Mouse (Mus musculus) CH12.LX (cell line): ENCODE measurements around the gene Cacna2d4. TPM values are rescaled to one million over a fixed set of nuclear protein-coding genes. Genes with fewer than 3 reads are reported as not detected.

Experiments
- DNase-seq: peaks from one replicate; pipeline ENCODE4 v3.0.0-alpha.2; 2013; ENCODE audit errors: extremely low read depth
- H3K27ac ChIP-seq: 2 replicates; pipeline ENCODE4 v1.5.1; 2012; ENCODE audit warnings: low read depth, mild to moderate bottlenecking, control low read depth, moderate library complexity; ENCODE audit not compliant: insufficient read depth
- H3K27me3 ChIP-seq: replicated peaks from 2 replicates; pipeline ENCODE3; 2012; ENCODE audit warnings: inconsistent platforms
- H3K36me3 ChIP-seq, 2 experiments: replicated peaks in 1 of 2; 2 replicates each; pipeline versions ENCODE3 to v1.6.1; 2012; ENCODE audit warnings: inconsistent platforms in 1 of 2, low read length in 1 of 2, mild to moderate bottlenecking in 1 of 2, mixed read lengths in 1 of 2, moderate library complexity in 1 of 2; ENCODE audit not compliant: control insufficient read depth in 1 of 2, insufficient read depth in 1 of 2
- H3K4me1 ChIP-seq, 2 experiments: 2 replicates each; pipeline ENCODE4 v1.6.1; 2012; ENCODE audit warnings: inconsistent platforms in 1 of 2, moderate library complexity in 1 of 2; ENCODE audit not compliant: insufficient read depth in 2 of 2, control insufficient read depth in 1 of 2
- H3K4me2 ChIP-seq: 2 replicates; pipeline ENCODE4 v1.6.1; 2012; ENCODE audit warnings: low read depth, mild to moderate bottlenecking, control low read depth; ENCODE audit not compliant: poor library complexity, insufficient read depth, severe bottlenecking
- H3K4me3 ChIP-seq, 3 experiments: fragments of 150-350 bp in 1 of 3; sonication (generic) in 1 of 3; replicated peaks in 1 of 3; 2 replicates each; pipeline versions ENCODE3 to v1.5.1; 2011 to 2012; ENCODE audit warnings: low read depth in 2 of 3, low read length in 2 of 3, mild to moderate bottlenecking in 2 of 3, moderate library complexity in 2 of 3, control low read depth in 1 of 3, improper control_type of control experiment in 1 of 3, inconsistent platforms in 1 of 3, mixed read lengths in 1 of 3; ENCODE audit not compliant: poor library complexity in 1 of 3
- H3K79me2 ChIP-seq: replicated peaks from 2 replicates; pipeline ENCODE4 v1.6.1; 2012; ENCODE audit warnings: mild to moderate bottlenecking, moderate library complexity; ENCODE audit not compliant: control insufficient read depth, poor library complexity, insufficient read depth, severe bottlenecking; ENCODE audit errors: extremely low read depth
- H3K9ac ChIP-seq: 2 replicates; pipeline ENCODE4 v1.6.1; 2012; ENCODE audit warnings: low read depth, mild to moderate bottlenecking, control low read depth, moderate library complexity; ENCODE audit not compliant: insufficient read depth
- H3K9me3 ChIP-seq: replicated peaks from 2 replicates; pipeline ENCODE3; 2012; ENCODE audit warnings: low read length, inconsistent platforms, mixed read lengths
- BHLHE40 ChIP-seq: IDR thresholded peaks from 2 replicates; pipeline ENCODE4 v1.6.1; 2011; ENCODE audit warnings: mild to moderate bottlenecking, low read depth, low read length, improper control_type of control experiment
- CTCF ChIP-seq, 2 experiments: IDR thresholded peaks in 1 of 2; conservative IDR thresholded peaks in 1 of 2; 2 replicates each; pipeline ENCODE4 v1.5.1; 2011 to 2012; ENCODE audit warnings: low read depth in 2 of 2, low read length in 2 of 2, improper control_type of control experiment in 1 of 2, inconsistent platforms in 1 of 2, mild to moderate bottlenecking in 1 of 2, moderate library complexity in 1 of 2
- E2F4 ChIP-seq: IDR thresholded peaks from 2 replicates; pipeline ENCODE4 v1.6.1; 2011; ENCODE audit warnings: low read depth, low read length, improper control_type of control experiment; ENCODE audit not compliant: insufficient replicate concordance
- ELF1 ChIP-seq: IDR thresholded peaks from 2 replicates; pipeline ENCODE4 v1.6.1; 2014; ENCODE audit warnings: low read depth, mild to moderate bottlenecking, inconsistent platforms, low read length, improper control_type of control experiment
- EP300 ChIP-seq: IDR thresholded peaks from 2 replicates; pipeline ENCODE4 v1.6.1; 2011; ENCODE audit warnings: low read length, improper control_type of control experiment
- IRF4 ChIP-seq: IDR thresholded peaks from 2 replicates; pipeline ENCODE4 v1.6.1; 2014; ENCODE audit warnings: low read depth, mild to moderate bottlenecking, inconsistent platforms, low read length, improper control_type of control experiment
- JUN ChIP-seq: IDR thresholded peaks from 2 replicates; pipeline ENCODE4 v1.6.1; 2011; ENCODE audit warnings: low read depth, mild to moderate bottlenecking, low read length, improper control_type of control experiment, moderate library complexity; ENCODE audit not compliant: insufficient read depth
- JUND ChIP-seq: conservative IDR thresholded peaks from 2 replicates; pipeline ENCODE4 v1.6.1; 2011; ENCODE audit warnings: low read depth, low read length, improper control_type of control experiment
- KAT2A ChIP-seq: IDR thresholded peaks from 2 replicates; pipeline ENCODE4 v1.6.1; 2012; ENCODE audit warnings: low read length, improper control_type of control experiment, inconsistent platforms; ENCODE audit not compliant: insufficient replicate concordance
- MAFK ChIP-seq: IDR thresholded peaks from 2 replicates; pipeline ENCODE4 v1.6.1; 2011; ENCODE audit warnings: low read length, improper control_type of control experiment; ENCODE audit not compliant: insufficient replicate concordance
- MAX ChIP-seq: IDR thresholded peaks from 2 replicates; pipeline ENCODE4 v1.6.1; 2011; ENCODE audit warnings: low read length, improper control_type of control experiment
- MEF2A ChIP-seq: IDR thresholded peaks from 2 replicates; pipeline ENCODE4 v1.6.1; 2014; ENCODE audit warnings: low read depth, mild to moderate bottlenecking, inconsistent platforms, low read length, improper control_type of control experiment, borderline replicate concordance
- MYC ChIP-seq: IDR thresholded peaks from 2 replicates; pipeline ENCODE4 v1.6.1; 2011; ENCODE audit warnings: low read depth, mild to moderate bottlenecking, improper control_type of control experiment, low read length
- POLR2A ChIP-seq: IDR thresholded peaks from 2 replicates; pipeline ENCODE4 v1.6.1; 2011; ENCODE audit warnings: low read depth, mild to moderate bottlenecking, improper control_type of control experiment, low read length
- POLR2AphosphoS2 ChIP-seq: IDR thresholded peaks from 2 replicates; pipeline ENCODE4 v1.6.1; 2011; ENCODE audit warnings: low read depth, low read length, improper control_type of control experiment
- RAD21 ChIP-seq: IDR thresholded peaks from 2 replicates; pipeline ENCODE4 v1.6.1; 2011; ENCODE audit warnings: low read depth, mild to moderate bottlenecking, low read length, improper control_type of control experiment, moderate library complexity
- SMC3 ChIP-seq: IDR thresholded peaks from 2 replicates; pipeline ENCODE4 v1.6.1; 2011; ENCODE audit warnings: low read depth, low read length, improper control_type of control experiment
- UBTF ChIP-seq: IDR thresholded peaks from 2 replicates; pipeline ENCODE4 v1.6.1; 2012; ENCODE audit warnings: low read depth, mild to moderate bottlenecking, inconsistent platforms, low read length, improper control_type of control experiment, moderate library complexity
- USF2 ChIP-seq: conservative IDR thresholded peaks from 2 replicates; pipeline ENCODE4 v1.6.1; 2011; ENCODE audit warnings: low read depth, low read length, improper control_type of control experiment
- ZKSCAN1 ChIP-seq: IDR thresholded peaks from 2 replicates; pipeline ENCODE4 v1.6.1; 2012; ENCODE audit warnings: low read depth, inconsistent platforms, low read length, improper control_type of control experiment, borderline replicate concordance
- ZMIZ1 ChIP-seq: IDR thresholded peaks from 2 replicates; pipeline ENCODE4 v1.6.1; 2012; ENCODE audit warnings: low read depth, mild to moderate bottlenecking, inconsistent platforms, low read length, improper control_type of control experiment
- ZNF384 ChIP-seq: IDR thresholded peaks from 2 replicates; pipeline ENCODE4 v1.6.1; 2012; ENCODE audit warnings: low read depth, low read length, improper control_type of control experiment, inconsistent platforms
- dilution Hi-C: fragments of 300-500 bp; cut with MboI; formaldehyde crosslinking; loops from 2 replicates; pipeline ENCODE4 v1.14.3; 2020; ENCODE audit warnings: low sequenced_read_pairs; ENCODE audit not compliant: extremely low pct_unique_long_range_greater_than_20kb, extremely low pct_ligation_motif_present
- in situ Hi-C: fragments of 300-500 bp; cut with MboI; formaldehyde crosslinking; loops from 3 replicates; pipeline ENCODE4 v1.14.3; 2019; ENCODE audit warnings: low sequenced_read_pairs, low pct_ligation_motif_present, low pct_unique_long_range_greater_than_20kb, mixed read lengths
- polyA plus RNA-seq: library from polyadenylated mRNA; unstranded; fragments of >175 nt; gene quantifications from 2 replicates; pipeline ENCODE4 v1.2.1, GENCODE M21; 2012; ENCODE audit warnings: low read depth; ENCODE audit not compliant: insufficient read length
- total RNA-seq, 2 experiments: library from RNA; depleted of rRNA; stranded (reverse); fragments of 300-350 nt in 1 of 2; fragments of >200 nt in 1 of 2; gene quantifications; 2 replicates each; pipeline ENCODE4 v1.2.3; 2012 to 2014

The Cacna2d4 gene
- total and polyA plus RNA-seq, 3 experiments, result 0.08 to 0.64 (median 0.44) TPM

GRCm38 (mm10) chr6:119200362-119200761 lies 36.0 kb upstream of the Cacna2d4 start:
- DNase-seq, result no peak
- Histone ChIP-seq H3K4me1 (peaks cover 0 to 2% of the 10 kb centered on the region in 2 experiments; a peak in 1 of 4 replicates), H3K79me2 (no peaks in the 10 kb centered on the region)

GRCm38 (mm10) chr6:119201575-119201974 lies 34.8 kb upstream of the Cacna2d4 start:
- H3K9ac ChIP-seq, result no peak overlapping the region
- dilution Hi-C loops, result no loop called here
- peaks cover 2% of the 10 kb centered on the region in 2 experiments for H3K36me3 ChIP-seq
- H3K9me3 ChIP-seq, result no peaks in the 10 kb centered on the region
- H3K27ac ChIP-seq, result no peak overlapping the region
- H3K27me3 ChIP-seq, result no peaks in the 10 kb centered on the region
- in situ Hi-C loops, result no loop called here
- peaks cover 0 to 4% of the 10 kb centered on the region in 2 experiments; a peak in 1 of 4 replicates for H3K4me1 ChIP-seq
- DNase-seq, result no peak
- no peaks in the 10 kb centered on the region for H3K79me2 ChIP-seq
- H3K4me3 ChIP-seq, result no peak overlapping the region
- no peak overlapping the region for H3K4me2 ChIP-seq
- TF ChIP-seq EP300 (no peak), MEF2A (no peak), UBTF (no peak), JUN (no peak), RAD21 (no peak)

More at GRCm38 (mm10) chr6:119200362-119200761, 36.0 kb upstream of the Cacna2d4 start:
- H3K4me3 ChIP-seq, result no peak overlapping the region
- H3K9me3 ChIP-seq, result no peaks in the 10 kb centered on the region
- no peaks in the 10 kb centered on the region for H3K27me3 ChIP-seq
- no peak overlapping the region for H3K4me2 ChIP-seq
- H3K9ac ChIP-seq, result no peak overlapping the region
- in situ Hi-C loops (no loop called here), dilution Hi-C loops (no loop called here)
- TF ChIP-seq ZNF384, result no peak
- no peak for TF ChIP-seq USF2
- TF ChIP-seq ZKSCAN1, result no peak
- no peak for TF ChIP-seq RAD21
- no peak for TF ChIP-seq E2F4
- TF ChIP-seq JUN, result no peak
- no peak for TF ChIP-seq ZMIZ1
- no peak for TF ChIP-seq POLR2AphosphoS2
- no peak for TF ChIP-seq MEF2A
- no peak for TF ChIP-seq JUND
- TF ChIP-seq KAT2A, result no peak
- no peak for TF ChIP-seq CTCF (conservative IDR thresholded peaks at IDR 0.05 in 1 of 2, IDR thresholded peaks at IDR 0.05 in 1 of 2; ENCODE audit: low read depth in 2 of 2, low read length in 2 of 2)
- TF ChIP-seq MAFK, result no peak
- no peak for TF ChIP-seq POLR2A
- TF ChIP-seq SMC3, result no peak
- no peak for TF ChIP-seq BHLHE40
- TF ChIP-seq IRF4, result no peak
- no peak for TF ChIP-seq MYC
- TF ChIP-seq ELF1, result no peak
- no peak for TF ChIP-seq MAX
- H3K36me3 ChIP-seq, result peaks cover 2% of the 10 kb centered on the region in 2 experiments
- no peak overlapping the region for H3K27ac ChIP-seq
